Mouse (Mus musculus) liver, embryonic 14.5 days (tissue): ENCODE results near the gene Foxf1. TPM values are rescaled to one million over a fixed set of nuclear protein-coding genes. Genes with fewer than 3 reads are reported as not detected.

Source experiments
- ATAC-seq: fragments of 200-750 bp; cut with Nextera tagmentation; 2 replicates; pipeline ENCODE4 v1.8.0; 2017; ENCODE audit warnings: moderate number of reproducible peaks, mild to moderate bottlenecking, moderate library complexity; ENCODE audit not compliant: insufficient read depth
- DNase-seq, 3 experiments: peaks; one replicate each; pipeline ENCODE4 v3.0.0-alpha.2; 2012 to 2013; ENCODE audit warnings: low read depth in 3 of 3, low spot score in 3 of 3
- H3K27ac ChIP-seq: fragments of 300-500 bp; sonication (generic); 2 replicates; pipeline ENCODE4 v1.5.1; 2014; ENCODE audit warnings: moderate library complexity, mild to moderate bottlenecking, control low read depth, inconsistent platforms
- H3K27me3 ChIP-seq: fragments of 300-500 bp; sonication (generic); 2 replicates; pipeline ENCODE4 v1.6.1; 2014; ENCODE audit warnings: mild to moderate bottlenecking, low read length, moderate library complexity; ENCODE audit not compliant: control insufficient read depth, insufficient read depth
- H3K36me3 ChIP-seq: fragments of 300-500 bp; sonication (generic); replicated peaks from 2 replicates; pipeline ENCODE4 v1.6.1; 2014; ENCODE audit warnings: low read depth; ENCODE audit not compliant: control insufficient read depth, insufficient read depth
- H3K4me1 ChIP-seq, 2 experiments: fragments of 200-500 bp in 1 of 2; fragments of 300-500 bp in 1 of 2; sonication (generic) in 1 of 2; replicated peaks; 2 replicates each; pipeline ENCODE4 v1.6.1; 2012 to 2014; ENCODE audit warnings: antibody characterized with exemption in 1 of 2, inconsistent platforms in 1 of 2, low read length in 1 of 2; ENCODE audit not compliant: control insufficient read depth in 2 of 2, insufficient read depth in 2 of 2
- H3K4me2 ChIP-seq: fragments of 300-500 bp; sonication (generic); 2 replicates; pipeline ENCODE4 v1.6.1; 2014; ENCODE audit warnings: low read depth, mild to moderate bottlenecking, control low read depth, moderate library complexity
- H3K4me3 ChIP-seq, 2 experiments: fragments of 200-500 bp in 1 of 2; fragments of 300-500 bp in 1 of 2; sonication (generic) in 1 of 2; 2 replicates each; pipeline ENCODE4 v1.5.1; 2012 to 2014; ENCODE audit warnings: low read depth in 2 of 2, low read length in 2 of 2, mild to moderate bottlenecking in 2 of 2, control low read depth in 1 of 2, inconsistent platforms in 1 of 2, moderate library complexity in 1 of 2; ENCODE audit not compliant: insufficient read depth in 1 of 2
- H3K9ac ChIP-seq: fragments of 300-500 bp; sonication (generic); replicated peaks from 2 replicates; pipeline ENCODE4 v1.6.1; 2014; ENCODE audit warnings: mild to moderate bottlenecking, control low read depth, moderate library complexity
- H3K9me3 ChIP-seq: fragments of 300-500 bp; sonication (generic); 2 replicates; pipeline ENCODE4 v1.6.1; 2016; ENCODE audit warnings: low read length, mixed read lengths; ENCODE audit not compliant: control insufficient read depth
- CTCF ChIP-seq: IDR thresholded peaks from 2 replicates; pipeline ENCODE4 v1.5.1; 2016; ENCODE audit warnings: antibody characterized with exemption, low read depth, control low read depth
- EP300 ChIP-seq: IDR thresholded peaks from 2 replicates; pipeline ENCODE4 v1.6.1; 2016; ENCODE audit warnings: antibody characterized with exemption, low read depth
- WGBS: fragments of 180-500 bp; shearing (Covaris S2); extraction: QIAGEN DNeasy Blood & Tissue Kit; methylation state at CpG from one replicate; pipeline ENCODE4 v1.1.7; 2014; ENCODE audit not compliant: insufficient replicate concordance; 5-methylcytosine and 5-hydroxymethylcytosine counted together
- polyA plus RNA-seq, 2 experiments: library from polyadenylated mRNA; depleted of rRNA in 1 of 2; stranded (reverse) in 1 of 2; unstranded in 1 of 2; fragments of >200 nt; fragmentation: Nextera tagmentation in 1 of 2; extraction: Ambion mirVana in 1 of 2; gene quantifications; 2 replicates each; pipeline versions ENCODE4 v1.2.1 to v1.2.3; 2012 to 2014

The Foxf1 gene
- polyA plus RNA-seq, 2 experiments: 2.5 to 2.8 TPM

DNA sequence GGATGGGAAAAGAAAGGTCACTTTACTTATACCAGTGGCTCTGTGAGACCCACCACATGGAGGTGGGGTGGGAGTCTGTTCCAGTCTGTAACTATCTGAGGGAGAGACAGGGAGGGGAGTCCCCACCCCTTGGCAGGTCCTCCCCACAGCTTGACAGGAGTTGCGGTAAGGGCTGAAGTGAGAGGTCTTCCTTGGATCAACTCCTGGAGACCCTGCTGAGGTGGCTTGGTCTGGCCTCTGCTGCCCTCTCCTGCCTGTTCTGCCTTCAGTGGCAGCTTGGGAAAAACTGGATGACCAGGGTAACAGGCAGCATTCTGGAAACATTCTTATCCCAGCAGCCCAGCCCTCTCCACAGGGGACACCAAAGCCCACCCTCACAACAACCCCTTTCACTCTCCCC is 6.5 kb downstream of the Foxf1 start:
- H3K36me3 ChIP-seq: no peaks in the 10 kb centered on the region
- 14% methylated on average over 1 of the region's 1 CpGs for WGBS
- H3K4me2 ChIP-seq: no peak overlapping the region
- no peak overlapping the region for H3K9ac ChIP-seq
- H3K27ac ChIP-seq: no peak overlapping the region
- DNase-seq (no peak), ATAC-seq (no peak)
- H3K9me3 ChIP-seq: no peaks in the 10 kb centered on the region
- peaks cover 69% of the 10 kb centered on the region for H3K27me3 ChIP-seq
- H3K4me3 ChIP-seq: no peak overlapping the region
- peak; percentile 17; the same call in 1 of the 2 replicates for TF ChIP-seq CTCF
- TF ChIP-seq EP300: no peak
- no peaks in the 10 kb centered on the region for H3K4me1 ChIP-seq

DNA sequence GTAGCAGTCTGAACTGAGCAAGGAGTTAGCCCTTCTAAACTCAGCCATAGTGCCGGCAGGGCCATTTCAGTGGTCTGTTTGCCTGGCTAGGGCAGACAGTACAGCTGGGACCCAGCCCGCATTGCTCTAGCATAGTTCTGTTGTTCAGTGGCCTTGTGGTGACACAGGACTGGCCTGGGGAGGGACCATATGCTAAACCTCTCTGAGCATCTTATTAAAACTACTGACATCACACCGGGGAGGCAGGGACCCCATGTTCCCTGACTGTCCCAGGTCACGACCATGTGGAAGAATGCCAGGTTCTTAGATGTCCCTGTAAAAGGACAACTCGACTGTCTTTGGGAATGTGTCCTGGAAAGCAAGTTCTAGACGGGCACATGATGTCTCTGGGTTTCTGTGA is 8.0 kb downstream of the Foxf1 start:
- 25% methylated on average over 6 of the region's 6 CpGs for WGBS

DNA sequence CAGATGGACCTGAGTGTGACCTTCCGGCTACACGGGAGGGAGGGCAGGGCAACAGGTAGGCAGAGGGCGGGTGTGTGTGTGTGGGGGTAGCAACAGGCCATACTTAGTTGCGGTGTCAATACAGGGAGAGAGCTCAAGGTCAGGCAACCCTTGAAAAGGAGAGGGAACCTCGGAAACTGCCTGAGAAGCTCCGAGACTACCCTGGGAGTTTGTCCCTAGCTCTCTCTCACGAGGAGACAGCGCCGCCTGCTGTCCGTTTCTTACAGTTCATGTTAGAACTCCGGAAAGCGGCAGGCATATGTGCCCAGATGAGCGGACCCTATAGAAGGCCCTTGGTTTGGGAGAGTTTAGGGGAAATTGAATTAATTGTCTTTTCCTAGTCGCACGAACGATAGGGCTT is 8.4 kb downstream of the Foxf1 start:
- Histone ChIP-seq H3K27me3 (peaks cover 50% of the 10 kb centered on the region), H3K9me3 (no peaks in the 10 kb centered on the region), H3K9ac (no peak overlapping the region), H3K4me1 (no peaks in the 10 kb centered on the region), H3K36me3 (no peaks in the 10 kb centered on the region; the same call in 1 of the 2 replicates), H3K27ac (no peak overlapping the region), H3K4me2 (no peak overlapping the region), H3K4me3 (no peak overlapping the region)
- DNase-seq: peak; percentile 33 to 41 (median 40)
- 4% methylated on average over 16 of the region's 16 CpGs for WGBS
- TF ChIP-seq CTCF: peak; percentile 88
- no peak for TF ChIP-seq EP300
- ATAC-seq: peak; percentile 32; the same call in 1 of the 2 replicates

More for the DNA sequence above, 8.0 kb downstream of the Foxf1 start:
- Histone ChIP-seq H3K27me3 (peaks cover 55% of the 10 kb centered on the region), H3K4me1 (no peaks in the 10 kb centered on the region), H3K9me3 (no peaks in the 10 kb centered on the region), H3K27ac (no peak overlapping the region), H3K9ac (no peak overlapping the region), H3K36me3 (no peaks in the 10 kb centered on the region; the same call in 1 of the 2 replicates), H3K4me2 (no peak overlapping the region), H3K4me3 (no peak overlapping the region)
- TF ChIP-seq EP300: no peak
- TF ChIP-seq CTCF: no peak
- ATAC-seq (0 out of 2 replicates have a peak, but pooled peaks have one; percentile 9), DNase-seq (no peak)

GRCm38 (mm10) chr8:121093496-121093895 is 9.3 kb downstream of the Foxf1 start:
- 60% methylated on average over 6 of the region's 6 CpGs for WGBS
- H3K36me3 ChIP-seq: no peaks in the 10 kb centered on the region; the same call in none of the 2 replicates
- no peak overlapping the region for H3K4me2 ChIP-seq
- no peak overlapping the region for H3K4me3 ChIP-seq
- no peak for ATAC-seq
- no peaks in the 10 kb centered on the region for H3K9me3 ChIP-seq
- DNase-seq: no peak
- H3K4me1 ChIP-seq: no peaks in the 10 kb centered on the region
- H3K27ac ChIP-seq: no peak overlapping the region
- H3K9ac ChIP-seq: no peak overlapping the region
- no peak for TF ChIP-seq EP300
- TF ChIP-seq CTCF: no peak
- peaks cover 41% of the 10 kb centered on the region for H3K27me3 ChIP-seq

DNA sequence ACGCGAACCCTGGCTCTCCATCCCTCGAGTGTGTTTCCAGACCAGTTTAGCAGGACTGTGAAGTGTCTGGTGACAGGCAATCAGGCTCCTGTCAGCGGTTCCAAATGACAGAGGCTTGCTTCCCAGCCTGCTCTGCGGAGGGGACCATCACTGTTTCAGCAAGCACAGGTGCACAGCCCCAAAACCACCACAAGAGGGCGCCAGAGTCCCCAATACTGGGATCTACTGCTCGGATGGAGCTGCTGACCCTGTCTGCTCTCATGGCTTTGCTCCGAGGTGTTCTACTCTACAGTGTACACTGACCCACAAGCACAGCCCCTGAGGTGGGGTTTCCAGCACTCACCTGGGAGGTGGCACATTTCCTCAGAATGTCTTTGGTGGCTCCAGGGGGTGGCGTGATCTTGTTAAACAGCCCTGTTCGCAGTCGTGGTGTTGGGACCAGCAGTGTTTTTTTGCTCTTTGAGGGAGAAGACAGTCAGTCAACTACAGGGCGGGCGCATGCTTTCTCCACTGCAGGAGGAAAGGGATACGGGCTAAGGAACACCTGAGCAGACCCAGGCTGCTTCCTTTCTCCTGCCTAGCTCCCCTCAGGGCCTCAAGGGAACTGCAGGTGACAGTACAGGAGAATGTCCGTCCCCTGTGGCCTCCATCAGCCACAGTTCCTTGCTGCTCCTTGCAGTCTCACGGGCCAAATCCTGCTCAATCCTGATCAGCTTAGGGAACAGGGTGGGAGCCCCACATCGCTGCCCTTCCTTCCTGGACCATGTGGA is 20.0 kb downstream of the Foxf1 start:
- H3K9me3 ChIP-seq: no peaks in the 10 kb centered on the region
- DNase-seq (peak in 2 of 3 experiments; percentile 37 to 47), ATAC-seq (no peak)
- TF ChIP-seq EP300: no peak
- peak; percentile 98 for TF ChIP-seq CTCF
- H3K27me3 ChIP-seq: no peaks in the 10 kb centered on the region
- WGBS: 50% methylated on average over 17 of the region's 17 CpGs
- H3K4me1 ChIP-seq: peaks cover 3 to 6% of the 10 kb centered on the region in 2 experiments; a peak in 2 of 4 replicates
- no peak overlapping the region for H3K27ac ChIP-seq
- H3K9ac ChIP-seq: no peak overlapping the region
- H3K4me3 ChIP-seq: no peak overlapping the region
- no peaks in the 10 kb centered on the region; the same call in 1 of the 2 replicates for H3K36me3 ChIP-seq
- no peak overlapping the region for H3K4me2 ChIP-seq
